Mouse (Mus musculus) right cerebral cortex, postnatal 36 days (tissue): Measurements from ENCODE around the gene Supt6.
A peak's percentile ranks its signal among the peaks of the same experiment; 100 is the strongest.
"Not testable (repeated sequence)": the region's sequence is repeated elsewhere in the genome, so short reads cannot be mapped to it uniquely, and the experiment has no call there.

ENCODE experiments used
- DNase-seq, 2 experiments: peaks; one replicate each; pipeline ENCODE4 v3.0.0; 2022; ENCODE audit warnings: low spot score in 2 of 2, mixed read lengths in 1 of 2

Supt6 gene

DNA sequence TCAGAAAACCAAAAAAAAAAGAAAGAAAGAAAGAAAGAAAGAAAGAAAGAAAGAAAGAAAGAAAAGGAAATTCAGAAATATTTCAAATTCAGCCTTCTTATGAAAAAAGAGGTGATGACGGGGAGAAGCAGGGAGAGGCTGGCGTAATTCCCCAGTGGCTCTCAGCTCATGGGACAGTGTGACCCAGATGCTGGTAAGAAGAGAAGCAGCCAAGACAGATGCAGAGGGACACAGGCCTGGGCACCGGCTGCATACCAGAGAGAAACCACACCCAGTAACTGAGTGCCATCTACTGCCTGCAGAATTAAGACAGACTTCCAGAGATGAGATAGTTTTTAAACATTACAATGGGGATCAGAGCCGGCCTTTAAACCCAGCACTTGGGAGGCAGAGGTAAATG is 22.2 kb downstream of the Supt6 start:
- DNase-seq = no peak

- DNase-seq = no peak
These were observed 30.0 kb downstream of the Supt6 start for GRCm38 (mm10) chr11:78215709-78216317.

- no peak for DNase-seq
These were observed 32.5 kb downstream of the Supt6 start for GRCm38 (mm10) chr11:78213086-78213817.

GRCm38 (mm10) chr11:78211513-78211912 is 34.3 kb downstream of the Supt6 start:
- DNase-seq = no peak

DNA sequence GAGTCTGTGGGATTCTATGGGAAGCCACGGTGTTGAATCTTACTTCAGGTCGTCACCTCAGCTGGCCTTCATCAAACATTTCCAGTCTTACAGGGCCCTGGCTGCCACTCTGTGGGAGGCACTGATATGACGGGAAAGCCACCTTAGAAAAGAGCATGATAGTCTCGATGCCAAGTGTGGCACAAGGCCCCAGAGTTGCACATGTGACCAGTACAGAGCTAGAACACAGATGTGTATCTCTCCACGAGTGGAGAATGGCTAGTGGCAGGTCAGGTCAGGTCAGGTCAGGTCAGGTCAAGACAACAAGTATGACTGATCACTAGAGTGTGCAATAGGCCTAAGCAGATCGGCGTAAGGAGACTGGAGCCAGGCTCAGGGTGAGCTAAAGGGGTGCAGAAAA is 35.2 kb downstream of the Supt6 start:
- no peak for DNase-seq

GRCm38 (mm10) chr11:78209886-78210285 is 35.9 kb downstream of the Supt6 start:
- DNase-seq = no peak

- no peak for DNase-seq
These were observed 38.6 kb downstream of the Supt6 start for GRCm38 (mm10) chr11:78207190-78207589.

- DNase-seq = no peak
These were observed 40.2 kb downstream of the Supt6 start for GRCm38 (mm10) chr11:78205361-78206206.

- no peak for DNase-seq
These were observed 41.5 kb downstream of the Supt6 start for GRCm38 (mm10) chr11:78204287-78204686.

GRCm38 (mm10) chr11:78202372-78202771 is 43.4 kb downstream of the Supt6 start:
- DNase-seq = no peak

DNA sequence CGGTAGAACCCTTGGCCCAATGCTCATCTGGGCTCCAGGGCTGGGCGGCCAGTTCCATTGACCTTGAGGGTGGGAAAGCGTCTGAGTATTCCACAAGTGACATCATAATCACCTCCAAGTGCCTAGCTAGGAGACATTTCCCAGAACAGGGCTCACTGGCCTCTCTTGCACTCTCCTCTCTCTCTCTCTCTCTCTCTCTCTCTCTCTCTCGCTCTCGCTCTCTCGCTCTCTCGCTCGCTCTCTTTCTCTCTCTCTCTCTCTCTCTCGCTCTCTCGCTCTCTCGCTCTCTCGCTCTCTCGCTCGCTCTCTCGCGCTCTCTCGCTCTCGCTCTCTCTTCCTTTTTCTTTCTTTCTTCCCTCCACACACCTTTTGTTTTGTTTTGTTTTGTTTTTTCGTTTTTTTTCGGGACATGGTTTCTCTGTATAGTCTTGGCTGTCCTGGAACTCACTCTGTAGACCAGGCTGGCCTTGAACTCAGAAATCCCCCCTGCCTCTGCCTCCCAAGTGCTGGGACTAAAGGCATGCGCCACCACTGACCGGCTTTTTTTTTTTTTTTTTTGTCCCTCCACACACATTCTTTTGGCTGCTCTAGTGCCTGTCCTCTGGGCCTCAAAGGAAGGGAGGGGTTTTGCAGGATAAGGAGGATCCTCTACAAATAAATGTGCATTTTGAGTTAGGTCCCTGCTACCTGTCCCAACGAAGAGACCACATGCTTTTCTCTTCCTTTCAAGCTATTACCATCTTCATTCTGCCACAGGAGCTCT is 50.5 kb downstream of the Supt6 start:
- no peak for DNase-seq

DNA sequence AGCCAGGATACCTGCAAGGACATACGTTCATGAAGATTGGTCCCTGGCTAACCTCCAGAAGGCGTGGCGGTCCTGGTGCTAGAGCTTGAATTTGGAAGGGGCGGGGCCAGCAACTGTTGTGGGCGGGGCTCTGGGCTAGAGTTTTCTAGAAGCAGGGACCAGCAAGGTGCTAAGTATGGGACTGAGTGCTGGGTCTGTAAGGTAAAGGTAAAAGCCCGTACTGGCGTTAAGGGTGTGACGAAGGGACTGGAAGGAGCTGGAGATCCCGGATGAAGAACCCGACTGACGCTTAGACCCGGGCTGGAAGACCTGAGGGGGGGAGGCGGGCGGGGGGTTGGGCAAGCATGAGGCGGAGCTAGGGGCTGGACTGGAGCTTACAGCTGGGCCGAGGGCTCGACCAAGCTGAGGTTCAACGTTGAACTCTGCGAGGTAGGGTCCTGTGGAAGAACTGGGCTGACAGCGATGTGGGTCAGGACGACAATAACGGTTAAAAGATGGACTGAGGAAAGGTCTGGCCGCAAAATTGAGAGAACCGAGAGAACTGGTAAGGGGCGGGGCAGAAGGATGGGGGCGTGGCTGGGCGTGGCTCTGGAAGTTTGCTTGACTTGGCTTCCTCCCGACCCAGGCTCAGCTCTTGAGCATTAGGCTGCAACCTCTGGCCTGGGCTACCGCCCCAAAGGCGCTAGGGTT is 51.2 kb downstream of the Supt6 start:
- no peak for DNase-seq

DNA sequence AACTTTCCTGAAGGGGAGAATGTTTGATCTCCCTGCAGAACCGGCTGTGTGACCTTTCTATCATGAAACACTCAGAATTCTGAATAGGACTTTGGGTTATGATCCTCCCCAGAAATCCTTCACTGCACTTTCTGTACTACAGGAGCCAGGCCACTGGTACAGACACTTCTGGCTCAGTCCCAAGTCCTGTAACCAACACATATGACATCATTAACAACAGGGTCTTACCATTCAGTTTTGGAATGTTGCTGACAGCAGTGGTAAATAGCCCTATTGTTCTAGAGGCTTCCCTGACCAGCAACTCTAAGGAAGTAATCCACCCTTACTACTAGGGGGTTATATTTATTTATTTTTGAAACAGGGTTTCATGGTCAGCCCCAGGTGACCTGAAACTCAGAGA is 52.7 kb downstream of the Supt6 start, which contains the start of gene Proca1:
TSS of gene Proca1 (plus strand) at position 280 of the 400 bp plus-strand sequence.
- no peak for DNase-seq

DNA sequence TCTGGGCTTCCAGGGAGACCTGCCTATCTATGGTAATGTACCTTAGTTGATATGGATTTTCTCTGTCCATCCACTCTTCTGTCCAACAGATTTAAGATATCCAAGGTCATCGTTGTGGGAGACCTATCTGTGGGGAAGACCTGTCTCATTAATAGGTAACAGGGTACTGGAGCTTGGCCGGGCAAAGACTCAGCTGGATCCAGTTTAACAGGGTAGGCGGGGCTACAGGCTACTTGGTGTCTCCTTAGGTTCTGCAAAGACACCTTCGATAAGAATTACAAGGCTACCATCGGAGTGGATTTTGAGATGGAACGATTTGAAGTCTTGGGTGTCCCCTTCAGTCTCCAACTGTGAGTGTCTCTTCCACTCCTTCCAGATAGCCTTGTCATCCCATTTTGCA is 55.7 kb downstream of the Supt6 start:
- DNase-seq = no peak

DNA sequence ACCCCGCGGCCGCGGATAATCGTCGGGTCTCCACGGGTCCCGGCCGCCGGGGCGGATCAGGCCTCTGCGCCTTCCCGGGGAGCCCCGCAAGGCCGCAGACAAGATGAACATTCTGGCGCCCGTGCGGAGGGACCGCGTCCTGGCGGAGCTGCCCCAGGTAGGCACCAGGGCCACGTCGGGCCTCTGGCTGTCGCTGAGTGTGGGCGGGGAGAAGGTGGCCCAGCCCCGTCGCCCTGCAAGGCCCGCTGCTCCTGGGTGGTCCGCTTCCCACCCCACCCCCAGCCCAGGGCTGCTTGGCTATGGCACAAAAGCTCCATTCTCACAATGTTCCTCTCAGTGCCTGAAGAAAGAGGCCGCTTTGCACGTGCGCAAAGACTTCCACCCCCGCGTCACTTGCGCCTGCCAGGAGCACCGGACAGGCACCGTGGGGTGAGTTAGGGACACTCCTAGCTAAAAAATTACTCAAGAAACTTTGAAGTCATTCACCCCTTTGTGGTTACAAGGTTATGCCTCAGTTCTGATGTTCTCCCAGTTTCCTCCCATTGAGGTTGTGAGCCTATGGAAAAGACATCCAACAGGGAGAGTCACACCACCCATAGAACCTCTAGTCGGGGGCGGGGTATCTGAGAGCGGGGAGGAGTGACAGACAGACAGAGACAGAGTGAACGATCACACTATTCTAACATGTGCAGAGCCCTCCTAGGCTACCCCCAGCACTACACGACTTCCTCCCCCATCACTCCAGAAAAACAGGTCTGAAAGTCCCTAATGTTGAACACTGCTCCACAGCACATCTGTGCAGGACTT is 56.4 kb downstream of the Supt6 start:
- DNase-seq = peak; percentile 72 to 74

GRCm38 (mm10) chr11:78188331-78189233 is 57.2 kb downstream of the Supt6 start, which contains the start of gene Rab34:
Gene Rab34, plus strand, starts transcription at chr11:78188430.
- DNase-seq = peak in 1 of 2 experiments; percentile 59

- DNase-seq = not testable (repeated sequence)
These were observed 61.1 kb downstream of the Supt6 start for GRCm38 (mm10) chr11:78184702-78185101.

DNA sequence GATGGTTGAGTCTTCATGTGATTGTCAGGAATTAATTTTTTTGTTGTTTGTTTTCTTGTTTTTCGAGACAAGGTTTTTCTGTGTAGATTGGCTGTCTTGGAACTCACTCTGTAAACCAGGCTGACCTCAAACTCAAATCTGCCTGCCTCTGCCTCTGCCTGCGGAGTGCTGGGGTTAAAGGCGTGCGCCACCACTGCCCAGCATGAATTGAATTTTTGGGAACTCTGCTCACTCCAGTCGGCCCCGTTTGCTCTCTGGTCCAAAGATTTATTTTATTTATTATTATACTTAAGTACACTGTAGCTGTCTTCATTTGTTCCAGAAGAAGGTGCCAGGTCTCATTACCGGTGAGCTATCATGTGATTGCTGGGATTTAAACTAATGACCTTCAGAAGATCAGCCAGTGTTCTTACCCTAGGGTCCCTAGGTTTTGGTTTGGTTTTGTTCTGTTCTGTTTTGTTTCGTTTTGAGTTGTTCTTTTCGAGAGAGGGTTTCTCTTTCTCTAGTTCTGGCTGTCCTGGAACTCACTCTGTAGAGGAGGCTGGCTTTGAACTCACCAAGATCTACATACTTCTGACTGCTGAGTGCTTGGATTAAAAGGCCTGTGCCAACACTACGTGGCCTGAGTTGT is 61.8 kb downstream of the Supt6 start:
- no peak for DNase-seq
